Mouse (Mus musculus) CH12.LX (cell line): ENCODE measurements at regions not wholly inside any gene's neighbourhood (a gene's known extent, or its start where the extent isn't known, plus 50 kb on each side); places are given as distances from the start of the nearest gene placed in this dataset.

Experiments used
- DNase-seq: peaks from one replicate; pipeline ENCODE4 v3.0.0-alpha.2; 2013; ENCODE audit errors: extremely low read depth
- H3K27ac ChIP-seq: 2 replicates; pipeline ENCODE4 v1.5.1; 2012; ENCODE audit warnings: low read depth, mild to moderate bottlenecking, control low read depth, moderate library complexity; ENCODE audit not compliant: insufficient read depth
- H3K27me3 ChIP-seq: replicated peaks from 2 replicates; pipeline ENCODE3; 2012; ENCODE audit warnings: inconsistent platforms
- H3K36me3 ChIP-seq, 2 experiments: replicated peaks in 1 of 2; 2 replicates each; pipeline versions ENCODE3 to v1.6.1; 2012; ENCODE audit warnings: inconsistent platforms in 1 of 2, low read length in 1 of 2, mild to moderate bottlenecking in 1 of 2, mixed read lengths in 1 of 2, moderate library complexity in 1 of 2; ENCODE audit not compliant: control insufficient read depth in 1 of 2, insufficient read depth in 1 of 2
- H3K4me1 ChIP-seq, 2 experiments: 2 replicates each; pipeline ENCODE4 v1.6.1; 2012; ENCODE audit warnings: inconsistent platforms in 1 of 2, moderate library complexity in 1 of 2; ENCODE audit not compliant: insufficient read depth in 2 of 2, control insufficient read depth in 1 of 2
- H3K4me2 ChIP-seq: 2 replicates; pipeline ENCODE4 v1.6.1; 2012; ENCODE audit warnings: low read depth, mild to moderate bottlenecking, control low read depth; ENCODE audit not compliant: poor library complexity, insufficient read depth, severe bottlenecking
- H3K4me3 ChIP-seq, 3 experiments: fragments of 150-350 bp in 1 of 3; sonication (generic) in 1 of 3; replicated peaks in 1 of 3; 2 replicates each; pipeline versions ENCODE3 to v1.5.1; 2011 to 2012; ENCODE audit warnings: low read depth in 2 of 3, low read length in 2 of 3, mild to moderate bottlenecking in 2 of 3, moderate library complexity in 2 of 3, control low read depth in 1 of 3, improper control_type of control experiment in 1 of 3, inconsistent platforms in 1 of 3, mixed read lengths in 1 of 3; ENCODE audit not compliant: poor library complexity in 1 of 3
- H3K79me2 ChIP-seq: replicated peaks from 2 replicates; pipeline ENCODE4 v1.6.1; 2012; ENCODE audit warnings: mild to moderate bottlenecking, moderate library complexity; ENCODE audit not compliant: control insufficient read depth, poor library complexity, insufficient read depth, severe bottlenecking; ENCODE audit errors: extremely low read depth
- H3K9ac ChIP-seq: 2 replicates; pipeline ENCODE4 v1.6.1; 2012; ENCODE audit warnings: low read depth, mild to moderate bottlenecking, control low read depth, moderate library complexity; ENCODE audit not compliant: insufficient read depth
- H3K9me3 ChIP-seq: replicated peaks from 2 replicates; pipeline ENCODE3; 2012; ENCODE audit warnings: low read length, inconsistent platforms, mixed read lengths
- CHD1 ChIP-seq: IDR thresholded peaks from 2 replicates; pipeline ENCODE4 v1.6.1; 2012; ENCODE audit warnings: low read depth, low read length, improper control_type of control experiment, inconsistent platforms
- EP300 ChIP-seq: IDR thresholded peaks from 2 replicates; pipeline ENCODE4 v1.6.1; 2011; ENCODE audit warnings: low read length, improper control_type of control experiment
- HCFC1 ChIP-seq: IDR thresholded peaks from 2 replicates; pipeline ENCODE4 v1.6.1; 2012; ENCODE audit warnings: low read depth, mild to moderate bottlenecking, inconsistent platforms, low read length, improper control_type of control experiment
- JUND ChIP-seq: conservative IDR thresholded peaks from 2 replicates; pipeline ENCODE4 v1.6.1; 2011; ENCODE audit warnings: low read depth, low read length, improper control_type of control experiment
- KAT2A ChIP-seq: IDR thresholded peaks from 2 replicates; pipeline ENCODE4 v1.6.1; 2012; ENCODE audit warnings: low read length, improper control_type of control experiment, inconsistent platforms; ENCODE audit not compliant: insufficient replicate concordance
- MAFK ChIP-seq: IDR thresholded peaks from 2 replicates; pipeline ENCODE4 v1.6.1; 2011; ENCODE audit warnings: low read length, improper control_type of control experiment; ENCODE audit not compliant: insufficient replicate concordance
- MAZ ChIP-seq: IDR thresholded peaks from 2 replicates; pipeline ENCODE4 v1.6.1; 2012; ENCODE audit warnings: low read depth, mild to moderate bottlenecking, inconsistent platforms, low read length, improper control_type of control experiment, moderate library complexity
- MXI1 ChIP-seq: IDR thresholded peaks from 2 replicates; pipeline ENCODE4 v1.6.1; 2011; ENCODE audit warnings: mild to moderate bottlenecking, low read depth, low read length, improper control_type of control experiment
- NELFE ChIP-seq: IDR thresholded peaks from 2 replicates; pipeline ENCODE4 v1.6.1; 2011; ENCODE audit warnings: low read depth, low read length, improper control_type of control experiment
- NRF1 ChIP-seq: IDR thresholded peaks from 2 replicates; pipeline ENCODE4 v1.6.1; 2014; ENCODE audit warnings: low read depth, mild to moderate bottlenecking, inconsistent platforms, low read length, improper control_type of control experiment, moderate library complexity
- PAX5 ChIP-seq: IDR thresholded peaks from 2 replicates; pipeline ENCODE4 v1.6.1; 2012; ENCODE audit warnings: low read length, inconsistent platforms, mixed read lengths
- POLR2A ChIP-seq: IDR thresholded peaks from 2 replicates; pipeline ENCODE4 v1.6.1; 2011; ENCODE audit warnings: low read depth, mild to moderate bottlenecking, improper control_type of control experiment, low read length
- RAD21 ChIP-seq: IDR thresholded peaks from 2 replicates; pipeline ENCODE4 v1.6.1; 2011; ENCODE audit warnings: low read depth, mild to moderate bottlenecking, low read length, improper control_type of control experiment, moderate library complexity
- SIN3A ChIP-seq: IDR thresholded peaks from 2 replicates; pipeline ENCODE4 v1.6.1; 2012; ENCODE audit warnings: low read length, improper control_type of control experiment, inconsistent platforms
- SMC3 ChIP-seq: IDR thresholded peaks from 2 replicates; pipeline ENCODE4 v1.6.1; 2011; ENCODE audit warnings: low read depth, low read length, improper control_type of control experiment
- TBP ChIP-seq: conservative IDR thresholded peaks from 2 replicates; pipeline ENCODE4 v1.6.1; 2011; ENCODE audit warnings: low read depth, low read length, improper control_type of control experiment
- TCF12 ChIP-seq: IDR thresholded peaks from 2 replicates; pipeline ENCODE4 v1.6.1; 2014; ENCODE audit warnings: low read depth, mild to moderate bottlenecking, inconsistent platforms, low read length, improper control_type of control experiment
- UBTF ChIP-seq: IDR thresholded peaks from 2 replicates; pipeline ENCODE4 v1.6.1; 2012; ENCODE audit warnings: low read depth, mild to moderate bottlenecking, inconsistent platforms, low read length, improper control_type of control experiment, moderate library complexity
- USF1 ChIP-seq: IDR thresholded peaks from 2 replicates; pipeline ENCODE4 v1.6.1; 2014; ENCODE audit warnings: low read depth, mild to moderate bottlenecking, inconsistent platforms, low read length, improper control_type of control experiment
- USF2 ChIP-seq: conservative IDR thresholded peaks from 2 replicates; pipeline ENCODE4 v1.6.1; 2011; ENCODE audit warnings: low read depth, low read length, improper control_type of control experiment
- ZNF384 ChIP-seq: IDR thresholded peaks from 2 replicates; pipeline ENCODE4 v1.6.1; 2012; ENCODE audit warnings: low read depth, low read length, improper control_type of control experiment, inconsistent platforms
- dilution Hi-C: fragments of 300-500 bp; cut with MboI; formaldehyde crosslinking; loops from 2 replicates; pipeline ENCODE4 v1.14.3; 2020; ENCODE audit warnings: low sequenced_read_pairs; ENCODE audit not compliant: extremely low pct_unique_long_range_greater_than_20kb, extremely low pct_ligation_motif_present
- in situ Hi-C: fragments of 300-500 bp; cut with MboI; formaldehyde crosslinking; loops from 3 replicates; pipeline ENCODE4 v1.14.3; 2019; ENCODE audit warnings: low sequenced_read_pairs, low pct_ligation_motif_present, low pct_unique_long_range_greater_than_20kb, mixed read lengths

DNA sequence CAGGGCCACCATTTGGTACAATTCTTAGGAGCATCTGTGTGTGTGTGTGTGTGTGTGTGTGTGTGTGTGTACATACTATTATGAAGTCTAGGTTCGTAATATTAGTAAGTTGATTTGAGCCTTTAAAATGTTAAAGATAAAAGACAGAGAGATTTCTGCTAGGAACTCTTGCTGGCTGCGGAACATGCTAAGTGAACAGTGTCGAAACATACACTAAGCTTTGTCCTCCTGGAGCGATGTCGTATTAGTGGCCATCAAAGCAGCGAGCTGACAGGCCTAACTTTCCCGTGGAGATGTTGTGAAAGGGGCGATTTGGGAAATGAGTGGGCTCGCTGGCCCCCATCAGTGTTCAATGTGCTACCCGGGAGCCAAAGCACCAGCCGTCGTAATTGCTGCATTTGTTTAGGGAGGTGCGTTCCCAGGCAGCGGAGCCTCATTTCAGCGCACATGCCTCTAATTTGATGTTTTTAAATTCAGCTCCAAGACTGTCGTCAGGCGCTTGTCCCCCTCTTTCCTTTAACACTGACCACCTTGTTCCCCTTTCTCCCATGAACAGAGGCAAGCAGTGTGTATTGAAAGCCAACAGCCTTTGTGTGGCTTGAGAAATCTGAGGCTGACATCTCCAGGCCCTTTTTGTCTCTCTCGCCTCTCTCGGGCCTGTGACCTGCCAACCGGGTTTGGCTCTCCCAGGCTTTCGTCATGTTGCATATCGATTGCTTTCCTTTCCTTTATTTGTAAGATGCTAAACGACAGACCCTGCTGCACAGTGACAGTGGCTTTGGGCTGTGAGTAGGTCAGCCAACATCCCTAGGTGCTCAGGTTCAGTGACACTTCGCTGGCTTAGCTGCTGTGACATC lies 426.3 kb downstream of the Sorl1 start:
- H3K27ac ChIP-seq, result no peak overlapping the region
- no peak for DNase-seq
- no peaks in the 10 kb centered on the region for H3K36me3 ChIP-seq
- H3K9ac ChIP-seq, result no peak overlapping the region
- dilution Hi-C loops, result no loop called here
- in situ Hi-C loops, result no loop called here
- no peaks in the 10 kb centered on the region for H3K4me1 ChIP-seq
- no peaks in the 10 kb centered on the region for H3K9me3 ChIP-seq
- no peak overlapping the region for H3K4me2 ChIP-seq
- no peaks in the 10 kb centered on the region for H3K79me2 ChIP-seq
- TF ChIP-seq NELFE (no peak), PAX5 (no peak), MAFK (no peak), SMC3 (no peak), MAZ (no peak), SIN3A (no peak), HCFC1 (no peak), NRF1 (no peak), ZNF384 (no peak), POLR2A (no peak), TCF12 (no peak)
- no peak overlapping the region for H3K4me3 ChIP-seq
- no peaks in the 10 kb centered on the region for H3K27me3 ChIP-seq

DNA sequence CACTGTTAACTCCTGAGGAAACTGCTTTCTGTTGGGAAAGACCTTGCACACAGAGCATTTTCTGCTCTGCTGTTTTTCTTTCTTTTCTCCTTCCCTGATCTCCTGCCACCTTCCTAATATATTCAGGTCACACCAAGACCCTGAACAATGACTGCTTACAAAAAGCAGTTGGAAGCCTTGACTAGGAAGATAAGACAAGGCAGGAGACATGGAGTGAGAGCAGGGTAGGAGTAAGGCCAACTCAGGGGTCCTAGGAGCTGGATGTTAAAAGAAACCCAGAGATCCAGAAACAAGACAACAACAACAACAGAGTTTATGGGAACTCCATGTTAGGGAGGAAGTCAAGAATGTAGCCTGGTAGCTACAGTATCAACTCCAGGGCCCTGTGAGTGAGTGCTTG lies 426.9 kb downstream of the Sorl1 start:
- dilution Hi-C loops, result no loop called here
- Histone ChIP-seq H3K9me3 (no peaks in the 10 kb centered on the region), H3K27ac (no peak overlapping the region)
- no peak for TF ChIP-seq HCFC1
- TF ChIP-seq MXI1, result no peak
- TF ChIP-seq USF1, result no peak
- no peak for TF ChIP-seq ZNF384
- TF ChIP-seq EP300, result no peak
- no peak for TF ChIP-seq RAD21
- no peak for TF ChIP-seq USF2
- no peak for TF ChIP-seq UBTF
- no peak for TF ChIP-seq CHD1
- no peak for TF ChIP-seq TBP
- TF ChIP-seq MAZ, result no peak
- no peak for TF ChIP-seq JUND
- TF ChIP-seq KAT2A, result no peak
- TF ChIP-seq, all 38 proteins: peak for 0
- no peaks in the 10 kb centered on the region for H3K27me3 ChIP-seq
- H3K4me2 ChIP-seq, result no peak overlapping the region
- H3K4me1 ChIP-seq, result no peaks in the 10 kb centered on the region
- no peaks in the 10 kb centered on the region for H3K36me3 ChIP-seq
- no peak overlapping the region for H3K4me3 ChIP-seq
- DNase-seq, result no peak
- H3K9ac ChIP-seq, result no peak overlapping the region
- in situ Hi-C loops, result no loop called here
- no peaks in the 10 kb centered on the region for H3K79me2 ChIP-seq
